Mouse (Mus musculus): Measurements from ENCODE around the gene Pabpn1.
"Not testable (repeated sequence)": the region's sequence is repeated elsewhere in the genome, so short reads cannot be mapped to it uniquely, and the experiment has no call there.

GRCm38 (mm10) chr14:54947008-54947407 is 54.7 kb downstream of the Pabpn1 start:
- TF ChIP-seq POLR2A (IDR thresholded peaks at IDR 0.05; ENCODE audit: control insufficient read depth, extremely low read depth, insufficient read depth, low read length, poor library complexity); CTCF (IDR thresholded peaks at IDR 0.05; ENCODE audit: borderline replicate concordance, control insufficient read depth, extremely low read depth, insufficient read depth, low read length, poor library complexity): not testable (repeated sequence)

Measured in thymus, adult 2 months (tissue).